Mouse (Mus musculus) spleen, adult 12 weeks (tissue): ENCODE measurements around the gene Wdr54.

ENCODE experiments used
- DNase-seq: peaks from one replicate; pipeline ENCODE4 v3.0.0; 2022; ENCODE audit warnings: low spot score

Wdr54 gene

GRCm38 (mm10) chr6:83156259-83156684, at the start of gene Wdr54, which contains the start of gene 1700003E16Rik:
TSS of gene Wdr54 (minus strand) at chr6:83156397.
TSS of gene 1700003E16Rik (plus strand) at chr6:83156404.
- DNase-seq, result no peak

- no peak for DNase-seq
Observed at GRCm38 (mm10) chr6:83205851-83206250, 49.7 kb upstream of the Wdr54 start.

- no peak for DNase-seq
Observed at GRCm38 (mm10) chr6:83203320-83203719, 47.1 kb upstream of the Wdr54 start.

- no peak for DNase-seq
Observed at GRCm38 (mm10) chr6:83197345-83198004, 41.3 kb upstream of the Wdr54 start.

GRCm38 (mm10) chr6:83193571-83193970, 37.4 kb upstream of the Wdr54 start:
- DNase-seq, result no peak

GRCm38 (mm10) chr6:83186946-83187345, 30.7 kb upstream of the Wdr54 start:
- DNase-seq, result no peak

- no peak for DNase-seq
Observed at GRCm38 (mm10) chr6:83185895-83186861, 30.0 kb upstream of the Wdr54 start.

- no peak for DNase-seq
Observed at GRCm38 (mm10) chr6:83184858-83185435, 28.8 kb upstream of the Wdr54 start.

- no peak for DNase-seq
Observed at GRCm38 (mm10) chr6:83180605-83181004, 24.4 kb upstream of the Wdr54 start.

- DNase-seq, result no peak
Observed at GRCm38 (mm10) chr6:83179390-83180117, 23.4 kb upstream of the Wdr54 start.

GRCm38 (mm10) chr6:83175996-83176395, 19.8 kb upstream of the Wdr54 start:
- DNase-seq, result no peak

- DNase-seq, result no peak
Observed at GRCm38 (mm10) chr6:83172240-83172920, 16.2 kb upstream of the Wdr54 start.

- DNase-seq, result no peak
Observed at GRCm38 (mm10) chr6:83171063-83171462, 14.9 kb upstream of the Wdr54 start.

- DNase-seq, result no peak
Observed at GRCm38 (mm10) chr6:83169872-83170271, 13.7 kb upstream of the Wdr54 start.

- no peak for DNase-seq
Observed at GRCm38 (mm10) chr6:83166243-83166630, 10.0 kb upstream of the Wdr54 start.

GRCm38 (mm10) chr6:83165607-83166242, 9.5 kb upstream of the Wdr54 start, which contains the start of gene Dctn1:
TSS of gene Dctn1 (plus strand) at chr6:83165920.
- DNase-seq, result peak; percentile 92

- no peak for DNase-seq
Observed at GRCm38 (mm10) chr6:83165026-83165606, 8.9 kb upstream of the Wdr54 start.

- DNase-seq, result peak; percentile 17
Observed at GRCm38 (mm10) chr6:83162701-83163100, 6.5 kb upstream of the Wdr54 start.

- no peak for DNase-seq
Observed at GRCm38 (mm10) chr6:83161921-83162641, 5.9 kb upstream of the Wdr54 start.

- DNase-seq, result no peak
Observed at GRCm38 (mm10) chr6:83161442-83161841, 5.2 kb upstream of the Wdr54 start.
